Mouse (Mus musculus): Measurements from ENCODE around the gene Psmd5. TPM values are rescaled to one million over a fixed set of nuclear protein-coding genes. Genes with fewer than 3 reads are reported as not detected.

Psmd5 gene
- polyA plus RNA-seq, 1 experiment from 2014 or later: 68.0 TPM

Other genes with a start within 250 kb of the Psmd5 start
- 65.0 and 70.8 TPM in 2 replicates for gene Gapvd1, start 119.7 kb downstream of the Psmd5 start, polyA plus RNA-seq (2014; fragmentation: Nextera tagmentation; extraction: Ambion mirVana)
- 931 and 1,133 TPM in 2 replicates for gene Hspa5, start 103.0 kb downstream of the Psmd5 start, polyA plus RNA-seq (2014; fragmentation: Nextera tagmentation; extraction: Ambion mirVana)
- gene Rabepk, start 75.1 kb downstream of the Psmd5 start, polyA plus RNA-seq (2014; fragmentation: Nextera tagmentation; extraction: Ambion mirVana): 29.2 and 29.7 TPM in 2 replicates
- 46.9 and 61.2 TPM in 2 replicates for gene Fbxw2, start 48.7 kb downstream of the Psmd5 start, polyA plus RNA-seq (2014; fragmentation: Nextera tagmentation; extraction: Ambion mirVana)
- gene Gm34653, start 42.0 kb downstream of the Psmd5 start, polyA plus RNA-seq (2014; fragmentation: Nextera tagmentation; extraction: Ambion mirVana): not detected in 2 replicates
- 0.14 TPM in 1 of 2 replicates, not detected in the other for gene Cutal, start 572 bp downstream of the Psmd5 start, polyA plus RNA-seq (2014; fragmentation: Nextera tagmentation; extraction: Ambion mirVana)
- 2.7 and 5.3 TPM in 2 replicates for gene Phf19, start 39.1 kb upstream of the Psmd5 start, polyA plus RNA-seq (2014; fragmentation: Nextera tagmentation; extraction: Ambion mirVana)
- gene Traf1, start 86.8 kb upstream of the Psmd5 start, polyA plus RNA-seq (2014; fragmentation: Nextera tagmentation; extraction: Ambion mirVana): 0.65 and 1.3 TPM in 2 replicates
- 0.17 TPM in 1 of 2 replicates, not detected in the other for gene Hc, start 186.5 kb upstream of the Psmd5 start, polyA plus RNA-seq (2014; fragmentation: Nextera tagmentation; extraction: Ambion mirVana)
- 0.34 and 0.99 TPM in 2 replicates for gene AI182371, start 226.6 kb upstream of the Psmd5 start, polyA plus RNA-seq (2014; fragmentation: Nextera tagmentation; extraction: Ambion mirVana)
- 18.9 and 23.0 TPM in 2 replicates for gene Cntrl, start 234.5 kb upstream of the Psmd5 start, polyA plus RNA-seq (2014; fragmentation: Nextera tagmentation; extraction: Ambion mirVana)

Data from heart, embryonic 11.5 days (tissue).